Mouse (Mus musculus): ENCODE data around the gene Ncor2. TPM values are rescaled to one million over a fixed set of nuclear protein-coding genes. Genes with fewer than 3 reads are reported as not detected.

The Ncor2 gene
- polyA plus RNA-seq (2014; fragmentation: Illumina TruSeq; extraction: RNeasy Lipid Tissue Mini Kit (QIAGEN cat#74804); ENCODE audit: low read depth, low replicate concordance) = 2.4 TPM

GRCm38 (mm10) chr5:125179007-125179734 is at the start of gene Ncor2:
Gene Ncor2, minus strand, starts transcription at chr5:125179219.

GRCm38 (mm10) chr5:125002969-125003872 is 175.8 kb downstream of the Ncor2 start, which contains the start of gene Rflna:
Gene Rflna, plus strand, starts transcription at chr5:125003221.

Other genes with a start within 250 kb of the Ncor2 start
- 0.82 TPM for gene Rflna, start 176.0 kb downstream of the Ncor2 start, polyA plus RNA-seq (2014; fragmentation: Illumina TruSeq; extraction: RNeasy Lipid Tissue Mini Kit (QIAGEN cat#74804); ENCODE audit: low read depth, low replicate concordance)
- gene Scarb1, start 161.9 kb upstream of the Ncor2 start, polyA plus RNA-seq (2014; fragmentation: Illumina TruSeq; extraction: RNeasy Lipid Tissue Mini Kit (QIAGEN cat#74804); ENCODE audit: low read depth, low replicate concordance) = 187 TPM
- gene Gm10382, start 210.1 kb upstream of the Ncor2 start, polyA plus RNA-seq (2014; fragmentation: Illumina TruSeq; extraction: RNeasy Lipid Tissue Mini Kit (QIAGEN cat#74804); ENCODE audit: low read depth, low replicate concordance) = not detected
- gene Ubc, start 211.0 kb upstream of the Ncor2 start, polyA plus RNA-seq (2014; fragmentation: Illumina TruSeq; extraction: RNeasy Lipid Tissue Mini Kit (QIAGEN cat#74804); ENCODE audit: low read depth, low replicate concordance) = 33.1 TPM